Mouse (Mus musculus): Measurements from ENCODE around the gene Pianp. TPM values are rescaled to one million over a fixed set of nuclear protein-coding genes. Genes with fewer than 3 reads are reported as not detected.

Pianp gene
- polyA plus RNA-seq, 1 experiment: 181 TPM

DNA sequence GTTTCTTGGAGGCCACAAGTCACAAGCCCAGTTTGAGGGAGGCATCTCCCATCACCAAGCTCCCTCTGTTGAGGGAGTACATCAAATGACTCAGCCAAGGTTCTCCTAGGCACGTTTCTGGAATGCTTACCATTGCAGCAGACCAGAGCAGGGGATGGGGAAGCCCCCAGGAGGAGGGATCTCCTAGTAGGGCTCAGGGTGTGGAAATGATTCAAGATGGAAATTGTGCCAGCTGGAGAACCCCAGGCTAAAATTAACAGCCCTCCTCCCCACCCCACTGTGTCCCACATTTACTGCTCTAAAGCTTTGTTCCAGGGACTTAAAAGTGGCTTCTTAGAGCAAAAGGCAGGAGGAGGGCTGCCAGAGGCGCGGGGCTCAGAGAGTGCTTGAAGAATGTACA, 8.6 kb downstream of the Pianp start:
- DNase-seq (ENCODE audit: extremely low spot score in 1 of 2, low spot score in 1 of 2): peak in 1 of 2 experiments; percentile 60

DNA sequence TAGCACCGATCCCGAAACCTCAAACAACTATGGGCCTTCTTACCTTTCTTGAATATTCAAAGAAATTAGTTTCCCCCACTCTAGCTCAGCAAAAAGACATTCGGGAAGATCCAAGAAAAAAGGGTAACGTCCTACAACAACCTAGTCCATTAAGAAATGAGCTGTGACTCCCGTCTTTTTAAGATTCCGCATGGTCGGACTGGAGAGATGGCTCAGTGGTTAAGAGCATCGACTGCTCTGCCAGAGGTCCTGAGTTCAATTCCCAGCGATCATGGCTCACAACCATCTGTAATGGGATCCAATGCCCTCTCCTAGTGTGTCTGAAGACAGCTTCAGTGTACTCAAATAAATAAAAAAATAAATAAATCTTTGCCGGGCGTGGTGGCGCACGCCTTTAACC, 11.6 kb downstream of the Pianp start:
- no peak for DNase-seq (ENCODE audit: extremely low spot score in 1 of 2, low spot score in 1 of 2)

DNA sequence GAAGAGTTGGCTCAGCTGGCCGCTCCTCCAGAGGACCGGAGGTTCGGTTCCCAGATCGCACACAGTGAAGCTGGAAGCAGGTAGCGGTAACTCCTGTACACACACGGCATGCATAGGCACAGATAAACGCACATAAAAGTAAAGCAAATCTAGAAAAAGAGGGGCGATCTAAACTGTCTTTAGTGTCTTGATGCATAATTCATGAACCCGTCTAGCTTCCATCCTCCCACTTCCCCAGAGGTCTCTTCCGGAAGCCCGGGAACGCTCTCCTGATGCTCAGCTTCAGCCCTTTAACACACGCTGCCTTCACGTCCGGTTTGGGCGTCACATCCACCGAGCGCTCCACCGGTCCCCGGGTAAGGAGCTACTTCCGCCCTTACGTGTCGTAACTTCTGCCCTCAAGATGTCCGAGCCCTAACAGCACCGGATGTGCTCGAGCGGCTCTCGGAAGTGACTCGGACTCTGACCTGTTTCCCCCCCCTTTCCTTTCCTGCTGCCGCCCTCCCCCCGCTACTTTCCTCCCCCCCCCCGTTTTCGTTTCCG, 12.2 kb downstream of the Pianp start:
- DNase-seq (ENCODE audit: extremely low spot score in 1 of 2, low spot score in 1 of 2): peak; percentile 99

DNA sequence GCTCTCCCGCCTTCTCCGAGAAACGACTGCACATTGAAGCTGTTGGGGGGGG, 12.5 kb downstream of the Pianp start, which contains the start of gene Zfp384:
Gene Zfp384 (plus strand): TSS at position 17 of the 52 bp plus-strand sequence.
- no peak for DNase-seq (ENCODE audit: extremely low spot score in 1 of 2, low spot score in 1 of 2)

DNA sequence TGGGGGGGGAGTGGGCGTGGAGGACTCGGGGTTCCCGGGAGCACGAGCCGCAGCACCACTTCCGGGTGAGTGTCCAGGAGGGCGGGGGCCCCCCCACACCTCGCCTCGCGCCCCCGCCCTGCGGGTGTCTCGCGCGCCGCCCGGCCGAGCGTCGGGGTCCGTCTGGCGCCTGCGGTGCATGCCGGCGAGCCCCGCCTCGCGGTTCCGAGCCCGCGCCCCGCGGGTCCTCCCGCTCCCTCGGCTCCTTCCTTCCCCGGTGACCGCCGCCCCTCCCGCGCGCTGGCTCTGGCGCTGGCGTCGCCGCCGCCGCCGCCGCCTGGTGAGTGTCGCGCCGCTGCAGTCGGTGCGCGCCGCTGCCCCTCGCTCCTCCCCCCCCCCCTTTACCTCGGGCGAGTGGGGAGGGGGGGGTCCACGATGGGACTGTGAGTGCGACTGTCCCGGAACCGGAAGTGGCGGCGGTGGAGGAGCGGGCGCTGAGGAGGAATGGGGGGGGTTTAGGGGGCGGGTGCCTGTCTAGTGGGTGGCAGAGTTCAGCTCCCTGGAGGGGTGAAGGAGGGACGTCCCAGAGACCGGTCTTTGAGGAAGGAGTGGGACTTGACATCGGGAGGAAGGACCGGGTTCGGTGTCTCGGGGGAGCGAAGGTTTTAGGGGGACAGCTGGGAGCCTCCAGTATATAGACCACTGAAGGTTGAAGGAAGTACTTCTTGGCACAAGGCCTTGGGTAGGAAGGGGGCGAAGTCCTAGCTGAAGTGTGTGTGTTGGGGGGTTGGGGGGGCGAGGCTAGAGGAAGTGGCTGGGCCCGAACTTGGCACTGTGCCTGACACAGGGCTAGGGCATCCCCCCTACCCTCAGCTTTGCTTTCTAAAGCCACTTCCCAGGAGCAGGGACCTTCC, 12.9 kb downstream of the Pianp start:
- DNase-seq (ENCODE audit: extremely low spot score in 1 of 2, low spot score in 1 of 2): peak in 1 of 2 experiments; percentile 69

DNA sequence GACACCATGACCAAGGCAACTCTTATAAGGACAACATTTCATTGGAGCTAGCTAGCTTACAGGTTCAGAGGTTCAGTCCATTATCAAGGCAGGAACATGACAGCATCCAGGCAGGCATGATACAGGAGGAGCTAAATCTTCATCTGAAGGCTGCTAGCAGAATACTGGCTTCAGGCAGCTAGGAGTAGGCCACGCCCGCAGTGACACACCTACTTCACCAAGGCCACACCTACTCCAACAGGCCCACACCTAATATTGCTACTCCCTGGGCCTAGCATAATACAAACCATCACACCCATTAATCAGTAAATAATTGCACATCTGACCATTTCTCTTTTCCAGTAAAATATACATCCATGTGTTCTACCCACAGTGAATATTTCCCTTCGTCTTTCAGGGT, 21.2 kb downstream of the Pianp start:
- no peak for DNase-seq (ENCODE audit: extremely low spot score in 1 of 2, low spot score in 1 of 2)

DNA sequence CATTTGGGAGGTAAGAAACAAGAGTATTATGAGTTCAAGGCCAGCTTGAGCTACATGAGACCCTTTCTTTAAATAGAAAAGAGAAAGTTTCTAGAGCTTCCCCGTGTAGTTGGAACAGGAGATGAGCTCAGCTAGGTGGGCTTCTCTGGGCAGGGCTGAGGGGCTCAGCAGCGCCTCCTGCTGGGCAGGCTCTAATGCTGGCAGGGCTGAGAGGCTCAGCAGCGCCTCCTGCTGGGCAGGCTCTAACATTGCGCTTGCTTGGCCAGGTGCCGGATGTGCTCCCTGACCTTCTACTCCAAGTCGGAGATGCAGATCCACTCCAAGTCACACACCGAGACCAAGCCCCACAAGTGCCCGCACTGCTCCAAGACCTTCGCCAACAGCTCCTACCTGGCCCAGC, 34.0 kb downstream of the Pianp start:
- peak in 1 of 2 experiments; percentile 30 for DNase-seq (ENCODE audit: extremely low spot score in 1 of 2, low spot score in 1 of 2)

DNA sequence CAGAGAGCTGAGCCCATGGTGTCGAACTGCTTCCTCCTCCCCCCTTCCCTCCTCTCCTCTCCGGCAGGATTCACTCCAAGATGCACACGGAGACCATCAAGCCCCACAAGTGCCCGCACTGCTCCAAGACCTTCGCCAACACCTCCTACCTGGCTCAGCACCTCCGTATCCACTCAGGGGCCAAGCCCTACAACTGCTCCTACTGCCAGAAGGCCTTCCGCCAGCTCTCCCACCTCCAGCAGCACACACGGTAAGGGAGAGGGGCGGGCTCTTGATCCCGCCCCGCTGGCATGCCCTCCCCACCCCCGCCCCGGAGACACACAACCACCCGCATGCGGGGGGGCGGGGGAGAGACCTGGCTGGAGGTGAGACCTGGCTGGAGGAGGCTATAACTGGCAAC, 35.1 kb downstream of the Pianp start:
- DNase-seq (ENCODE audit: extremely low spot score in 1 of 2, low spot score in 1 of 2): no peak

DNA sequence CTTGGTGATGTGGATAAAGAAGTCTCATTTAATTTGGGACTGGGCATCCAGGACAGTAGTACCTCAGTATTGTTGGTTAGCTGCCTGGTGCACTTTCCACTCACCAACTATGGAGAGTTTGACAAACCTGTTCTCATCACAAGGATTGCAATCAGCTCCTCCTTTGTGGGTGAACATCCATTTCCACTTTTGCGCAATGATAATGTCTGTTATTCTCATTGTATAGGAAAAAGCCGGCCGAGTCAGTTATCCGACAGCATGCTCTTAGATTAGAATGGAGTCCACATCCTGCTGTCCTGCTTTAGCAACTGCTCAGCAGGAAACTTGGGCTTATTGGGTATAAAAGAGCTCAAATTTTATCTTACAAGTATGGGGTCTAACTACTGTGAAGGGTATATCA, 42.2 kb downstream of the Pianp start:
- no peak for DNase-seq (ENCODE audit: extremely low spot score in 1 of 2, low spot score in 1 of 2)

DNA sequence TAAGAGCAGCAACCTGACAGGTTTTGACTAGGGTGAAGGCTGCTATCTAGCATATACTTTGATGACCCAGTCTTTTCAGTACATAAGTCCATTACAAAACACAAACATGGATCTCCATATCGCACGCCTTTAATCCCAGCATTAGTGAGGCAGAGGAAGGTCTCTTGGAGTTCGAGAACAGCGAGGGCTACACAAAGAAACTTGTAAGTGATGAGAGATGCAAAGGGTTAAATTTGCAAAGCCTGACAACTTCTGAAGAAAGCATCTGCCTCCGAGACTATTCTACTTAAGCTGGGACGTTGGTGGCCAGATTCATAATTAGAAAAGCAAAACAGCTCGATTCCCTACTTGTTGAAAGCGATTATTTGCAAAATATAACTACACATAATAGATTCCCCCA, 42.6 kb downstream of the Pianp start:
- no peak for DNase-seq (ENCODE audit: extremely low spot score in 1 of 2, low spot score in 1 of 2)

DNA sequence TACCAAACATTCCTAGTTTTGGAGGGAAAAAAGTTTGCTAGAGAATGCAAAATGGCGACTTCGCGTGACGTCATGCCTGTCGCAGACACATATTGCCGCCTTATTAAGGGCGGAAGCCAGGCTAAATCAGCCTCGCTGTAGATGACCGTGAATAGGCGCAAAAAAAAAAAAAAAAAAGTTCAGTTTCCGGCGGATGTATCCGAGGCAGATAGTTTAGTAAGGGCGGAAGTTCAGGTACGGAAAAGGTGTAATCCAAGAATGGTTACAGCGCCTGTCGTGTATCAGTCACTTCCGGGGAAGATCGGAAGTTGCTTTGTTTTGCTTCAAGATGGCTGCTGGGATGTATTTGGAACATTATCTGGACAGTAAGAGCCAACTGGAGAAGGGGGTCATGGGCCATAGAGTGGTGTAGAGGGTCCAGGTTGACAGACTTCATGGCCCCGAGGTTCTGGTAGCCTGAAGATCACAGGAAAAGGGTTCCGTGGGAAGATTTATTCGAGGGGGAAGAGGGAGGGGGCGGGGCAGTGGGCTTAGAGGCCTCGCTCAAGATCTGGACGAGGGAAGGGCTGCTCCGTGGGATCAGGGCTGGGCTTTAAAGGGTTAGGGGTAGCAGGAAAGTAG, 43.1 kb downstream of the Pianp start, which contains the start of gene Ing4:
Gene Ing4 (plus strand): TSS at position 228 of the 621 bp plus-strand sequence.
- DNase-seq (ENCODE audit: extremely low spot score in 1 of 2, low spot score in 1 of 2): peak; percentile 90 to 93

DNA sequence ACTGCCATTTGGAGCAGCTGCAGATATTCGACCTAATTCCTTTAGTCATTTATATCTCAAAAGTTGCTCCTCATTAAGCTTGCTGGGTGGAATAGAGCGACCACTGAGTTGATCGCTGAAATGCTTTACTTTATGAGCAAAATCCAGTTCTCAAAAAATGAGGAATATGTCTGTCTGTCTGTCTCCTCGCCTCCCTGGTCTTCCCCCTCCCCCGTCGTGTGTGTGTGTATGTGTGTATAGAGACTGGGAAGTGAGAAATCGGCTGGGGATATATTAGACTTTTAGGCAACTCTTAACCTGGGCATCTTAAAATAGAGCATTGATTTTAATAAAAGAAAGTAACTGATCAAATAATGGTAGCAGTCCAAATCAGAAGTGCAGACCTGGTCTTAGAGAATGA, 43.7 kb downstream of the Pianp start:
- no peak for DNase-seq (ENCODE audit: extremely low spot score in 1 of 2, low spot score in 1 of 2)

DNA sequence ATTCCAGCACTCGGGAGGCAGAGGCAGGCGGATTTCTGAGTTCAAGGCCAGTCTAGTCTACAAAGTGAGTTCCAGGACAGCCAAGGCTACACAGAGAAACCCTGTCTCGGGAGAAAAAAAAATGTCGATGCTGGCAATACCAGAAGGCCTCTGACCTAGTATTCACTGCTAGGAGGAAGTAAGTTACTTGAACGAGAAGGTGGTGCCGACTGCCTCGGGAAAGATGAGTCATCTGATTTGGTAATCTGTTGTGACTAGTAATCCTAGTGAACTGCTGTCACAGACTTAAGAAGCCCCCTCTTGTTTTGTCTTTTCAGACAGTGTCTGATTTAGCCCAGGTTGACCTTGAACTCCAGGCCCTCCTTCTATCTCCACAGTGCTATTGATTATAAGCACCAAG, 44.6 kb downstream of the Pianp start:
- no peak for DNase-seq (ENCODE audit: extremely low spot score in 1 of 2, low spot score in 1 of 2)

DNA sequence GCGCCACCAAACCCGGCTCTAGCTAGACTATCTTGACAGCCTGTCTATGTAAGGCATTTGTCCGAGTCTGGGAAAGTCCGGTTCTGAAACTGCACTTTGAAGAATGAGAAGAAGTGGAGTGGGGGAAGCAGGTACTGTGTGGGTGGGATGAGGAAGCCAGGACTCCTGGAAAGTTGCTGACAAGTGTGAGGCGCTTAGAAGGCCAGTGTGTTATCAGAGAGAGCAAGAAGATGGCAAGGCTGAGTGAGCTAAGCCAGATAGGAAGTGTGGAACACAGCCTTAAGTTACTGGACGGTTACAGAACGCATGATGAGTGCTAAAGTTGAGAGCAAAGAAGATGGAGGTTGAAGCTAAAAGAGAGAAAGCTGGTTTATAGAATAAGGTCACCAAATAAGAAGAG, 45.6 kb downstream of the Pianp start:
- no peak for DNase-seq (ENCODE audit: extremely low spot score in 1 of 2, low spot score in 1 of 2)

DNA sequence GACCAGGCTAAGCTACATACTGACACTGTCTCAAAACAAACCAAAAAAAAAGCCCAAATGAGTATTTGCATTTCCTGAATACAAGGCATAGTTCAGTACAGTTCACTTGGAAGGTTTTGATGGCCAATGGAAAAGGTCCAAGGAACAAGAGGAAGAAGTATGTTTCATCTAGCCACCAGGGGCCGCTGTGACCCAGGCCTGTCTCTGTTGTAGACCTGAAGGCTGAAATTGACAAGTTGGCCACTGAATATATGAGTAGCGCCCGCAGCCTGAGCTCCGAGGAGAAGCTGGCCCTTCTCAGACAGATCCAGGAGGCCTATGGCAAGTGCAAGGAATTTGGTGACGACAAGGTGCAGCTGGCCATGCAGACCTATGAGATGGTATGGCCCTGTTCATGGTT, 50.2 kb downstream of the Pianp start:
- peak in 1 of 2 experiments; percentile 85 for DNase-seq (ENCODE audit: extremely low spot score in 1 of 2, low spot score in 1 of 2)

DNA sequence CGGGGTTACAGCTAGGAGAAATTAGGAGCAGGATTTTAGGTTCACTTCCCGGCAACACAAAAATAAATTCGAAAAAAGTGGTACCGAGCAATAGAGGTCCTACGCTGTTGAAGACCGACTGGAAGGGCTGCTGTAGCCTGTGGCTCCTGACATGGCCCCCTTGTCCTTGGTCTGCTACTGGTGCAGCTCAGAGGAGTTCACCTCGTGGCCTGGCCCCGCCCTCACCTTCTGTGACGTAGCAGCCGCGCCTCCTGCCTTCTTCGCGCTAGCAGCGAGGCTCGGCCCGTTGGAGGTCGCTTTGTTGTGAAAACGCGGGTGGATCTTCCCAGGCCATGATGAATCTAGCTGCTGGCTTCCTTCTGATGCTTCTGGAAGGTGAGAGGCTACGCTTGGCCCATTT, 53.2 kb downstream of the Pianp start, which contains the start of gene Acrbp:
Gene Acrbp (plus strand): TSS at position 12 of the 400 bp plus-strand sequence.
- DNase-seq (ENCODE audit: extremely low spot score in 1 of 2, low spot score in 1 of 2): no peak

DNA sequence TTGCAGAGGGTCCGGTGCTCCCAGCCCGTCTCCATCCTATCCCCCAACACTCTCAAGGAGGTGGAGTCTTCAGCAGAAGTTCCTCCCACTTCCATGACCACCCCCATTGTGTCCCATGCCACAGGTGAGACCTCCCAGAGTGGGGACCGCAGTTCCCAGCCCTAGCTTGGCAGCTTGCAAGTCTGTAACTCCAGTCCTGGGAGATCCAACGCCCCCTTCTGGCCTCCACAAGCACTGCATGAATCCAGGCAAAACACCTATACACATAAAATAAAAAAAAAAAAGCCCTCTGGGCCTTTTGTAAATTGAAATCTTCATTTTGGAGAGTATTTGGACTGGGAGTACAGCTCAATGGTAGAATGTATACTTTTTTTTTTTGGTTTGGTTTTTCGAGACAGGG, 54.7 kb downstream of the Pianp start:
- no peak for DNase-seq (ENCODE audit: extremely low spot score in 1 of 2, low spot score in 1 of 2)

Other genes starting within 250 kb of the Pianp start
- gene Gm45234, start 240.7 kb upstream of the Pianp start, polyA plus RNA-seq (2012; rRNA removed): not detected in 2 replicates
- gene Atn1, start 240.2 kb upstream of the Pianp start, polyA plus RNA-seq (2012; rRNA removed): 75.6 and 84.2 TPM in 2 replicates
- gene Eno2, start 227.0 kb upstream of the Pianp start, polyA plus RNA-seq (2012; rRNA removed): 822 and 850 TPM in 2 replicates
- gene Lrrc23, start 217.0 kb upstream of the Pianp start, polyA plus RNA-seq (2012; rRNA removed): 5.0 and 7.6 TPM in 2 replicates
- 7.0 and 7.3 TPM in 2 replicates for gene Spsb2, start 188.0 kb upstream of the Pianp start, polyA plus RNA-seq (2012; rRNA removed)
- gene Tpi1, start 182.4 kb upstream of the Pianp start, polyA plus RNA-seq (2012; rRNA removed): 861 and 922 TPM in 2 replicates
- 133 and 147 TPM in 2 replicates for gene Usp5, start 167.2 kb upstream of the Pianp start, polyA plus RNA-seq (2012; rRNA removed)
- gene Cdca3, start 167.1 kb upstream of the Pianp start, polyA plus RNA-seq (2012; rRNA removed): 2.2 and 2.8 TPM in 2 replicates
- gene Gnb3, start 156.4 kb upstream of the Pianp start, polyA plus RNA-seq (2012; rRNA removed): 0.50 and 0.53 TPM in 2 replicates
- gene P3h3, start 138.9 kb upstream of the Pianp start, polyA plus RNA-seq (2012; rRNA removed): 80.2 and 83.2 TPM in 2 replicates
- gene Gpr162, start 132.7 kb upstream of the Pianp start, polyA plus RNA-seq (2012; rRNA removed): 190 and 200 TPM in 2 replicates
- 0.64 and 1.3 TPM in 2 replicates for gene Cd4, start 108.5 kb upstream of the Pianp start, polyA plus RNA-seq (2012; rRNA removed)
- 5.9 and 6.0 TPM in 2 replicates for gene Lag3, start 85.0 kb upstream of the Pianp start, polyA plus RNA-seq (2012; rRNA removed)
- gene Ptms, start 76.6 kb upstream of the Pianp start, polyA plus RNA-seq (2012; rRNA removed): 1,541 and 1,645 TPM in 2 replicates
- gene Mlf2, start 65.3 kb upstream of the Pianp start, polyA plus RNA-seq (2012; rRNA removed): 689 and 754 TPM in 2 replicates
- 261 and 265 TPM in 2 replicates for gene Cops7a, start 31.2 kb upstream of the Pianp start, polyA plus RNA-seq (2012; rRNA removed)
- 49.5 and 54.7 TPM in 2 replicates for gene Zfp384, start 12.5 kb downstream of the Pianp start, polyA plus RNA-seq (2012; rRNA removed)
- 70.8 and 74.9 TPM in 2 replicates for gene Ing4, start 43.1 kb downstream of the Pianp start, polyA plus RNA-seq (2012; rRNA removed)
- gene Acrbp, start 53.0 kb downstream of the Pianp start, polyA plus RNA-seq (2012; rRNA removed): 23.0 and 23.9 TPM in 2 replicates
- gene Lpar5, start 71.2 kb downstream of the Pianp start, polyA plus RNA-seq (2012; rRNA removed): 0.94 and 1.4 TPM in 2 replicates
- gene Chd4, start 99.3 kb downstream of the Pianp start, polyA plus RNA-seq (2012; rRNA removed): 91.3 and 103 TPM in 2 replicates
- 22.0 and 22.3 TPM in 2 replicates for gene Nop2, start 135.2 kb downstream of the Pianp start, polyA plus RNA-seq (2012; rRNA removed)
- gene Iffo1, start 148.5 kb downstream of the Pianp start, polyA plus RNA-seq (2012; rRNA removed): 86.9 and 94.3 TPM in 2 replicates
- gene Gapdh, start 169.8 kb downstream of the Pianp start, polyA plus RNA-seq (2012; rRNA removed): 4,623 and 6,295 TPM in 2 replicates
- gene Ncapd2, start 195.0 kb downstream of the Pianp start, polyA plus RNA-seq (2012; rRNA removed): 51.7 and 53.6 TPM in 2 replicates
- gene Mrpl51, start 195.1 kb downstream of the Pianp start, polyA plus RNA-seq (2012; rRNA removed): 46.7 and 48.7 TPM in 2 replicates
- gene Vamp1, start 218.9 kb downstream of the Pianp start, polyA plus RNA-seq (2012; rRNA removed): 81.5 and 103 TPM in 2 replicates
- gene Tapbpl, start 235.2 kb downstream of the Pianp start, polyA plus RNA-seq (2012; rRNA removed): 6.4 and 7.1 TPM in 2 replicates
- gene Cd27, start 240.3 kb downstream of the Pianp start, polyA plus RNA-seq (2012; rRNA removed): 0.14 TPM in 1 of 2 replicates, not detected in the other